Mouse (Mus musculus): ENCODE data around the gene Scg3. TPM values are rescaled to one million over a fixed set of nuclear protein-coding genes. Genes with fewer than 3 reads are reported as not detected.
"Not testable (repeated sequence)": the region's sequence is repeated elsewhere in the genome, so short reads cannot be mapped to it uniquely, and the experiment has no call there.

Gene Scg3
- polyA plus RNA-seq, 1 experiment from 2014 or later: 137 TPM

GRCm38 (mm10) chr9:75660917-75661316 lies 22.9 kb downstream of the Scg3 start:
- Histone ChIP-seq H3K9me3 (no peaks in the 10 kb centered on the region), H3K27me3 (no peaks in the 10 kb centered on the region), H3K27ac (replicated peaks) (no peak overlapping the region), H3K4me3 (no peak overlapping the region), H3K9ac (no peak overlapping the region), H3K36me3 (peaks cover 78% of the 10 kb centered on the region), H3K4me2 (no peak overlapping the region), H3K4me1 (replicated peaks) (no peaks in the 10 kb centered on the region)
- 90% methylated on average over 8 of the region's 8 CpGs for WGBS
- no peak for ATAC-seq (ENCODE audit: low read depth)

- Histone ChIP-seq H3K4me1 (replicated peaks) (peaks cover 11% of the 10 kb centered on the region), H3K36me3 (peaks cover 79% of the 10 kb centered on the region)
- not testable (repeated sequence) for H3K4me3 ChIP-seq; ATAC-seq (ENCODE audit: low read depth); H3K9me3 ChIP-seq; H3K4me2 ChIP-seq; H3K27me3 ChIP-seq; H3K27ac ChIP-seq (replicated peaks); H3K9ac ChIP-seq
- WGBS: 82% methylated on average over 2 of the region's 3 CpGs
Observed at GRCm38 (mm10) chr9:75656456-75656855, 27.4 kb downstream of the Scg3 start.

GRCm38 (mm10) chr9:75653981-75654911 lies 29.6 kb downstream of the Scg3 start:
- 37% methylated on average over 12 of the region's 12 CpGs for WGBS
- Histone ChIP-seq H3K9me3 (no peaks in the 10 kb centered on the region), H3K4me2 (no peak overlapping the region), H3K27ac (replicated peaks) (peak overlapping the region; percentile 25), H3K36me3 (peaks cover 79% of the 10 kb centered on the region), H3K4me1 (replicated peaks) (peaks cover 11% of the 10 kb centered on the region), H3K9ac (no peak overlapping the region), H3K4me3 (no peak overlapping the region), H3K27me3 (no peaks in the 10 kb centered on the region)
- ATAC-seq (ENCODE audit: low read depth): peak; percentile 47; the same call in 1 of the 2 replicates

GRCm38 (mm10) chr9:75645405-75645804 lies 38.5 kb downstream of the Scg3 start:
- Histone ChIP-seq H3K4me2 (no peak overlapping the region), H3K27ac (replicated peaks) (no peak overlapping the region), H3K9ac (no peak overlapping the region), H3K27me3 (no peaks in the 10 kb centered on the region), H3K4me3 (no peak overlapping the region), H3K36me3 (peaks cover 93% of the 10 kb centered on the region), H3K4me1 (replicated peaks) (0 out of 2 replicates have a peak, but pooled peaks cover 6% of the 10 kb centered on the region), H3K9me3 (no peaks in the 10 kb centered on the region)
- WGBS: 82% methylated on average over 3 of the region's 3 CpGs
- ATAC-seq (ENCODE audit: low read depth): no peak

GRCm38 (mm10) chr9:75634226-75634625 lies 49.6 kb downstream of the Scg3 start:
- 88% methylated on average over 4 of the region's 4 CpGs for WGBS
- Histone ChIP-seq H3K36me3 (0 out of 2 replicates have a peak, but pooled peaks cover 12% of the 10 kb centered on the region), H3K4me1 (replicated peaks) (0 out of 2 replicates have a peak, but pooled peaks cover 11% of the 10 kb centered on the region), H3K27ac (replicated peaks) (no peak overlapping the region), H3K27me3 (no peaks in the 10 kb centered on the region), H3K9ac (no peak overlapping the region), H3K4me3 (no peak overlapping the region), H3K4me2 (no peak overlapping the region), H3K9me3 (no peaks in the 10 kb centered on the region)
- no peak for ATAC-seq (ENCODE audit: low read depth)

- H3K9ac ChIP-seq: no peak overlapping the region
- H3K4me3 ChIP-seq: no peak overlapping the region
- ATAC-seq (ENCODE audit: low read depth): no peak
- H3K9me3 ChIP-seq: no peaks in the 10 kb centered on the region
- 75% methylated on average over 8 of the region's 8 CpGs for WGBS
- H3K27ac ChIP-seq (replicated peaks): no peak overlapping the region
- H3K4me1 ChIP-seq (replicated peaks): 0 out of 2 replicates have a peak, but pooled peaks cover 11% of the 10 kb centered on the region
- no peak overlapping the region for H3K4me2 ChIP-seq
- H3K36me3 ChIP-seq: 0 out of 2 replicates have a peak, but pooled peaks cover 8% of the 10 kb centered on the region
- no peaks in the 10 kb centered on the region for H3K27me3 ChIP-seq
Observed at GRCm38 (mm10) chr9:75633603-75634002, 50.3 kb downstream of the Scg3 start.

DNA sequence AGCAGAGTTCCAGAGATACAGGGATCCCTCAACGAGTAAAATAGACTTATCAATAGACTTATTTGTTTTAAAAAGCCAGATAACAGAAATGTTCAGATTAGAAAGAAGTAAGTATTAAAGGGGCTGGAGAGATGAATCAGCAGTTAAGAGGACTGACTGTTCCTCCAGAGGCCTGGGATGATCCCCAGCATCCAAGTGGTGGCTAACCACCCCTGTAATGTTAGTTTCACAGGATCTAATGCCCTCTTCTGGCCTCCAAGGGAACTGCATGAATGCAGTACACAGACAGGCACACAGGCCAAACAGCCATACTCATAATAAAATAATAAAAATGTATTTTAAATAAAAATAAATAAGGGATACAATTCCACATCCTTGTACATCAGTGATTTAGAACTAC lies 51.0 kb downstream of the Scg3 start:
- Histone ChIP-seq H3K36me3 (0 out of 2 replicates have a peak, but pooled peaks cover 8% of the 10 kb centered on the region), H3K9me3 (no peaks in the 10 kb centered on the region), H3K27ac (replicated peaks) (no peak overlapping the region), H3K9ac (no peak overlapping the region), H3K27me3 (no peaks in the 10 kb centered on the region), H3K4me2 (no peak overlapping the region), H3K4me3 (no peak overlapping the region), H3K4me1 (replicated peaks) (0 out of 2 replicates have a peak, but pooled peaks cover 11% of the 10 kb centered on the region)
- WGBS: 45% methylated on average over 1 of the region's 1 CpGs
- no peak for ATAC-seq (ENCODE audit: low read depth)

GRCm38 (mm10) chr9:75632111-75632510 lies 51.7 kb downstream of the Scg3 start:
- Histone ChIP-seq H3K4me3 (no peak overlapping the region), H3K4me1 (replicated peaks) (peaks cover 12% of the 10 kb centered on the region; the same call in 1 of the 2 replicates), H3K9ac (0 out of 2 replicates have a peak overlapping the region, but pooled peaks have one; percentile 39), H3K27me3 (no peaks in the 10 kb centered on the region), H3K4me2 (no peak overlapping the region), H3K27ac (replicated peaks) (0 out of 2 replicates have a peak overlapping the region, but pooled peaks have one; percentile 49), H3K36me3 (0 out of 2 replicates have a peak, but pooled peaks cover 6% of the 10 kb centered on the region), H3K9me3 (no peaks in the 10 kb centered on the region)
- no peak for ATAC-seq (ENCODE audit: low read depth)
- 60% methylated on average over 10 of the region's 10 CpGs for WGBS

GRCm38 (mm10) chr9:75630823-75631454 lies 52.9 kb downstream of the Scg3 start:
- Histone ChIP-seq H3K9me3 (no peaks in the 10 kb centered on the region), H3K27ac (replicated peaks) (no peak overlapping the region), H3K4me3 (no peak overlapping the region), H3K4me1 (replicated peaks) (peaks cover 21% of the 10 kb centered on the region), H3K27me3 (no peaks in the 10 kb centered on the region), H3K4me2 (no peak overlapping the region), H3K9ac (no peak overlapping the region), H3K36me3 (0 out of 2 replicates have a peak, but pooled peaks cover 6% of the 10 kb centered on the region)
- no peak for ATAC-seq (ENCODE audit: low read depth)
- 85% methylated on average over 8 of the region's 8 CpGs for WGBS

DNA sequence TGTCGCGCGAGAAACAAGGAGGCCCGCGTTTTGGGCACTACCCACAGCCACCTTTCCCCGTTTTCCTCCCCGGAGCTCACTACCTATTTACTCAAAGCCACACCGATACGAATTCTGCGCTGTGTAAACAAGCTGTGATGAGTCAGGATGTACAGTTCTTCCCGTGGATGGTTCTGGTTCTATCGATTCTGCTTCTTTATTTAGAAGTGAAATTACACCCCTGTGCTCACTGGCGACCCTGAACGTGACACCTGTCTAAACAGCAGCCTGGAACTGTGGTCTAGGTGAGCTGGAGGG lies 57.6 kb downstream of the Scg3 start:
- H3K9ac ChIP-seq: peak overlapping the region; percentile 94
- no peak; the same call in 1 of the 2 replicates for ATAC-seq (ENCODE audit: low read depth)
- H3K4me2 ChIP-seq: peak overlapping the region; percentile 73
- peaks cover 6% of the 10 kb centered on the region; the same call in 1 of the 2 replicates for H3K27me3 ChIP-seq
- peak overlapping the region; percentile 96 for H3K27ac ChIP-seq (replicated peaks)
- 1% methylated on average over 14 of the region's 14 CpGs for WGBS
- H3K9me3 ChIP-seq: no peaks in the 10 kb centered on the region
- H3K36me3 ChIP-seq: no peaks in the 10 kb centered on the region
- H3K4me1 ChIP-seq (replicated peaks): peaks cover 18% of the 10 kb centered on the region
- peak overlapping the region; percentile 79 for H3K4me3 ChIP-seq

DNA sequence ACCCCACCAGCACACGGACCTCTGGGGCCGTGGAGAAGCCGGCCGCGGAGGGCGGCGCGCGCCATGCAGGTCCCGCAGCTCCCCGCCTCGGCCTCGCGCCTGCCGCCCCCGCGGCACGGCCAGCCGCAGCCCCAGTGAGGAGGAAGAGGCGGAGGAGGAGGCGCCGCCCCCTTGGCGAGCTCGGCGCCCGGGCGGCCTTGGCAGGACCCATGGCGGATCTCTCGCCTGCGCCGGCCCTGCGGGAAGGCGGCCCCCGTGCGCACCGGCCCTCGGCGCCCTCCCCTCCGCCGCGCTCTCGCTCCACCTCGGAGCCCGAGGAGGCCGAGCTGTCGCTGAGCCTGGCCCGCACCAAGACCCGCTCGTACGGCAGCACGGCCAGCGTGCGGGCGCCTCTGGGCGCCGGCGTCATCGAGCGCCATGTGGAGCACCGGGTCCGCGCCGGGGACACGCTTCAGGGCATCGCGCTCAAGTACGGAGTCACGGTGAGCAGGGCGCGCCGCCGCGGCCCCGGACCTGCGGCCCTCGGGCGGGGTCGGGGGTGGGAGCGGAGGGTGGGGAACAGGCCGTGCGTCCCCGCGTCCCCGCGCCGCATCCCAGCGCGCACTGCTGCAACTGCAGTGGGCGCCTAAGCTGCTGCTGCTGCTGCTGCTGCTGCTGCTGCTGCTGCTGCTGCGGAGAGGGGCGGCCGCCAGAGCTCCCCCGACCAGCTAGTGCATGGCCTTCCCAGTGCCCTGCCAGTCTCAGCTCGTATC lies 58.1 kb downstream of the Scg3 start, which contains the start of gene Lysmd2:
Gene Lysmd2 (plus strand): TSS at position 186 of the 752 bp plus-strand sequence.
- Histone ChIP-seq H3K27ac (replicated peaks) (peak within 1 kb of the TSS; percentile 96), H3K4me2 (peak within 1 kb of the TSS; percentile 73), H3K4me3 (peak within 1 kb of the TSS; percentile 79), H3K36me3 (no peaks in the 10 kb centered on the region), H3K9ac (peak within 1 kb of the TSS; percentile 94), H3K4me1 (replicated peaks) (peaks cover 18% of the 10 kb centered on the region), H3K9me3 (no peaks in the 10 kb centered on the region), H3K27me3 (peaks cover 6% of the 10 kb centered on the region; the same call in 1 of the 2 replicates)
- peak; percentile 92 for ATAC-seq (ENCODE audit: low read depth)
- under 1% methylated on average over 72 of the region's 94 CpGs for WGBS

All from neural tube, embryonic 13.5 days (tissue).